Mouse (Mus musculus): Measurements from ENCODE around the gene Tmem177. TPM values are rescaled to one million over a fixed set of nuclear protein-coding genes. Genes with fewer than 3 reads are reported as not detected.

The Tmem177 gene
- total and polyA plus RNA-seq, 3 experiments = 7.0 to 8.4 (median 7.2) TPM

DNA sequence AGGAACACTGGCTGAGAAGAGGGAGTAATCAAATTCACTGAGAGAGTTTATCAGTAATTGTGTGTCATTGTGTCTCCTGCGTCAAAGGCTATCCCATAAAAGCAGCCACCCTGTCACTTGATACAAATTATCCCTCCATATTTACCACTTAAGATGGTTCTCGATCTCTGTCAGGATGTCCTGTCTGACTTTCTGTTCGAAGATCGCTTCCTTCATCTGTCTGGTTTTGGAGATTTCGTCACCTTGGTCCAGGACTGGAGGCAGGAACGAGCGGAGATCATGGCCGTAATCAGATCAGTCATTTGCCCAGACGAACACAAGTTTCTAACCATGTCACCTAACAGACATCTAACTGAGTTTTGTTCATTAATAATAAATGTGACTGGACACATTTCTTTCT lies 40.4 kb upstream of the Tmem177 start:
- no peak for TF ChIP-seq MAFK (IDR thresholded peaks at IDR 0.05; ENCODE audit: insufficient replicate concordance, low read length)
- no peak for TF ChIP-seq ZMIZ1 (IDR thresholded peaks at IDR 0.05; ENCODE audit: low read depth, low read length)
- no peak for TF ChIP-seq ZC3H11A (IDR thresholded peaks at IDR 0.05; ENCODE audit: low read depth, low read length)
- no peak for TF ChIP-seq JUND (conservative IDR thresholded peaks at IDR 0.05; ENCODE audit: low read depth, low read length)
- TF ChIP-seq MEF2A (IDR thresholded peaks at IDR 0.05; ENCODE audit: borderline replicate concordance, low read depth, low read length) = no peak
- no peak for TF ChIP-seq CHD2 (IDR thresholded peaks at IDR 0.05; ENCODE audit: low read length)
- TF ChIP-seq TCF12 (IDR thresholded peaks at IDR 0.05; ENCODE audit: low read depth, low read length) = no peak
- no peak for TF ChIP-seq ETS1 (conservative IDR thresholded peaks at IDR 0.05; ENCODE audit: low read depth, low read length)
- TF ChIP-seq USF1 (IDR thresholded peaks at IDR 0.05; ENCODE audit: low read depth, low read length) = no peak
- no peak for TF ChIP-seq JUN (IDR thresholded peaks at IDR 0.05; ENCODE audit: insufficient read depth, low read depth, low read length)
- TF ChIP-seq ELF1 (IDR thresholded peaks at IDR 0.05; ENCODE audit: low read depth, low read length) = no peak
- no peak for TF ChIP-seq CTCF (conservative IDR thresholded peaks at IDR 0.05 in 1 of 2, IDR thresholded peaks at IDR 0.05 in 1 of 2; ENCODE audit: low read depth in 2 of 2, low read length in 2 of 2)
- no peak for TF ChIP-seq E2F4 (IDR thresholded peaks at IDR 0.05; ENCODE audit: insufficient replicate concordance, low read depth, low read length)
- H3K79me2 ChIP-seq (replicated peaks; ENCODE audit: control insufficient read depth, extremely low read depth, insufficient read depth, poor library complexity, severe bottlenecking) = no peaks in the 10 kb centered on the region
- H3K9me3 ChIP-seq (replicated peaks; ENCODE audit: low read length) = no peaks in the 10 kb centered on the region
- dilution Hi-C loops (cut with MboI; ENCODE audit: extremely low pct_ligation_motif_present, extremely low pct_unique_long_range_greater_than_20kb, low sequenced_read_pairs) (no loop called here), in situ Hi-C loops (cut with MboI; ENCODE audit: low pct_ligation_motif_present, low pct_unique_long_range_greater_than_20kb, low sequenced_read_pairs) (no loop called here)
- no peaks in the 10 kb centered on the region for H3K36me3 ChIP-seq (replicated peaks in 1 of 2; ENCODE audit: control insufficient read depth in 1 of 2, insufficient read depth in 1 of 2, low read length in 1 of 2)
- no peak overlapping the region for H3K4me3 ChIP-seq (replicated peaks in 1 of 3; ENCODE audit: low read depth in 2 of 3, low read length in 2 of 3, poor library complexity in 1 of 3)
- H3K4me2 ChIP-seq (ENCODE audit: insufficient read depth, low read depth, poor library complexity, severe bottlenecking) = no peak overlapping the region
- DNase-seq (ENCODE audit: extremely low read depth) = no peak
- no peaks in the 10 kb centered on the region for H3K4me1 ChIP-seq (ENCODE audit: control insufficient read depth in 1 of 2, insufficient read depth in 2 of 2)
- H3K27me3 ChIP-seq (replicated peaks) = no peaks in the 10 kb centered on the region
- H3K9ac ChIP-seq (ENCODE audit: insufficient read depth, low read depth) = no peak overlapping the region
- H3K27ac ChIP-seq (ENCODE audit: insufficient read depth, low read depth) = no peak overlapping the region

DNA sequence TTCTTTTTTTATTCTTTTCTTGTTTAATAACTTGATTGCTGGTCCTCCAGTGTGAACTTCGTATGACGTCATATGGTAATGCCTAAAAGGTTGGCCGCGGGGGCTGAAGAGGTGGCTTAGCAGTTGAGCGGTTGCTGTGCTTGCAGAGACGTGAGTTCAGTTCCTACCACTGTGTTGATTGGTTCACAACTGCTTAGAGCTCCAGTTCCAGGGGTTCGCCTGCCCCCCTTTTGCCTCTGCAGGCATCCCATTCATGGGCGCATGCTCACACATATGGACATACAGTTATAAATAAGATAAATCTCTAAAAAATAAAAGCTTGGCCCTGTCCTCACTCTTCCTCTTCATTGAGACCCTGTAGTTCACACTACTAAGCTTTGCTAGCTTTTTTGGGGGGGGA lies 37.1 kb upstream of the Tmem177 start:
- dilution Hi-C loops (cut with MboI; ENCODE audit: extremely low pct_ligation_motif_present, extremely low pct_unique_long_range_greater_than_20kb, low sequenced_read_pairs) = no loop called here
- H3K4me3 ChIP-seq (replicated peaks in 1 of 3; ENCODE audit: low read depth in 2 of 3, low read length in 2 of 3, poor library complexity in 1 of 3) = no peak overlapping the region
- no peaks in the 10 kb centered on the region for H3K79me2 ChIP-seq (replicated peaks; ENCODE audit: control insufficient read depth, extremely low read depth, insufficient read depth, poor library complexity, severe bottlenecking)
- H3K9ac ChIP-seq (ENCODE audit: insufficient read depth, low read depth) = no peak overlapping the region
- DNase-seq (ENCODE audit: extremely low read depth) = no peak
- H3K36me3 ChIP-seq (replicated peaks in 1 of 2; ENCODE audit: control insufficient read depth in 1 of 2, insufficient read depth in 1 of 2, low read length in 1 of 2) = no peaks in the 10 kb centered on the region
- H3K27me3 ChIP-seq (replicated peaks) = no peaks in the 10 kb centered on the region
- H3K4me1 ChIP-seq (ENCODE audit: control insufficient read depth in 1 of 2, insufficient read depth in 2 of 2) = no peaks in the 10 kb centered on the region
- no peak overlapping the region for H3K27ac ChIP-seq (ENCODE audit: insufficient read depth, low read depth)
- in situ Hi-C loops (cut with MboI; ENCODE audit: low pct_ligation_motif_present, low pct_unique_long_range_greater_than_20kb, low sequenced_read_pairs) = no loop called here
- no peak for TF ChIP-seq PAX5 (IDR thresholded peaks at IDR 0.05; ENCODE audit: low read length)
- TF ChIP-seq ELF1 (IDR thresholded peaks at IDR 0.05; ENCODE audit: low read depth, low read length) = no peak
- no peak for TF ChIP-seq GABPA (IDR thresholded peaks at IDR 0.05; ENCODE audit: insufficient replicate concordance, low read depth, low read length)
- no peak for TF ChIP-seq MAFK (IDR thresholded peaks at IDR 0.05; ENCODE audit: insufficient replicate concordance, low read length)
- TF ChIP-seq E2F4 (IDR thresholded peaks at IDR 0.05; ENCODE audit: insufficient replicate concordance, low read depth, low read length) = no peak
- TF ChIP-seq JUND (conservative IDR thresholded peaks at IDR 0.05; ENCODE audit: low read depth, low read length) = no peak
- TF ChIP-seq UBTF (IDR thresholded peaks at IDR 0.05; ENCODE audit: low read depth, low read length) = no peak
- TF ChIP-seq TCF12 (IDR thresholded peaks at IDR 0.05; ENCODE audit: low read depth, low read length) = no peak
- no peak for TF ChIP-seq NELFE (IDR thresholded peaks at IDR 0.05; ENCODE audit: low read depth, low read length)
- no peak for TF ChIP-seq NRF1 (IDR thresholded peaks at IDR 0.05; ENCODE audit: low read depth, low read length)
- no peak for TF ChIP-seq CTCF (conservative IDR thresholded peaks at IDR 0.05 in 1 of 2, IDR thresholded peaks at IDR 0.05 in 1 of 2; ENCODE audit: low read depth in 2 of 2, low read length in 2 of 2)
- H3K9me3 ChIP-seq (replicated peaks; ENCODE audit: low read length) = no peaks in the 10 kb centered on the region
- no peak overlapping the region for H3K4me2 ChIP-seq (ENCODE audit: insufficient read depth, low read depth, poor library complexity, severe bottlenecking)

Measured in CH12.LX (cell line).